Mouse (Mus musculus) liver, postnatal 0 days (tissue): ENCODE data around the gene R3hcc1l. TPM values are rescaled to one million over a fixed set of nuclear protein-coding genes. Genes with fewer than 3 reads are reported as not detected.

Experiments used
- ATAC-seq: fragments of 200-750 bp; cut with Nextera tagmentation; 2 replicates; pipeline ENCODE4 v1.8.0; 2017; ENCODE audit warnings: mild to moderate bottlenecking, moderate library complexity
- DNase-seq: peaks from one replicate; pipeline ENCODE4 v3.0.0-alpha.2; 2016
- H3K27ac ChIP-seq: fragments of 300-500 bp; sonication (generic); 2 replicates; pipeline ENCODE4 v1.5.1; 2014; ENCODE audit warnings: antibody characterized with exemption, moderate library complexity, mild to moderate bottlenecking, low read depth
- H3K27me3 ChIP-seq: fragments of 300-500 bp; sonication (generic); 2 replicates; pipeline ENCODE4 v1.6.1; 2014; ENCODE audit warnings: low read length, control low read depth, mixed read lengths; ENCODE audit not compliant: insufficient read depth
- H3K36me3 ChIP-seq: fragments of 300-500 bp; sonication (generic); replicated peaks from 2 replicates; pipeline ENCODE4 v1.6.1; 2014; ENCODE audit warnings: mild to moderate bottlenecking, control low read depth, low read length, moderate library complexity, mixed read lengths; ENCODE audit not compliant: insufficient read depth
- H3K4me1 ChIP-seq: fragments of 300-500 bp; sonication (generic); 2 replicates; pipeline ENCODE4 v1.6.1; 2014; ENCODE audit warnings: antibody characterized with exemption, mild to moderate bottlenecking, control low read depth; ENCODE audit not compliant: insufficient read depth
- H3K4me2 ChIP-seq: fragments of 300-500 bp; sonication (generic); 2 replicates; pipeline ENCODE4 v1.6.1; 2014; ENCODE audit warnings: low read depth, mild to moderate bottlenecking, low read length, moderate library complexity, mixed read lengths
- H3K4me3 ChIP-seq: fragments of 300-500 bp; sonication (generic); 2 replicates; pipeline ENCODE4 v1.5.1; 2014; ENCODE audit warnings: low read depth, low read length
- H3K9ac ChIP-seq: fragments of 300-500 bp; sonication (generic); replicated peaks from 2 replicates; pipeline ENCODE4 v1.6.1; 2014; ENCODE audit warnings: mild to moderate bottlenecking, moderate library complexity
- H3K9me3 ChIP-seq: fragments of 300-500 bp; sonication (generic); 2 replicates; pipeline ENCODE4 v1.6.1; 2016; ENCODE audit warnings: mild to moderate bottlenecking, control low read depth, low read length, mixed read lengths
- CTCF ChIP-seq: sonication (generic); IDR thresholded peaks from 2 replicates; pipeline ENCODE4 v1.5.1; 2016; ENCODE audit warnings: antibody characterized with exemption, low read depth
- EP300 ChIP-seq: IDR thresholded peaks from 2 replicates; pipeline ENCODE4 v1.6.1; 2016; ENCODE audit warnings: antibody characterized with exemption, low read depth, mild to moderate bottlenecking
- WGBS: fragments of 180-500 bp; shearing (Covaris S2); extraction: QIAGEN DNeasy Blood & Tissue Kit; methylation state at CpG from one replicate; pipeline ENCODE4 v1.1.7; 2014; ENCODE audit not compliant: insufficient replicate concordance; 5-methylcytosine and 5-hydroxymethylcytosine counted together
- polyA plus RNA-seq: library from polyadenylated mRNA; unstranded; fragments of >200 nt; fragmentation: Nextera tagmentation; extraction: Ambion mirVana; gene quantifications from 2 replicates; pipeline ENCODE4 v1.2.1, GENCODE M21; 2015

Gene R3hcc1l
- polyA plus RNA-seq, 1 experiment from 2014 or later = 7.5 TPM

DNA sequence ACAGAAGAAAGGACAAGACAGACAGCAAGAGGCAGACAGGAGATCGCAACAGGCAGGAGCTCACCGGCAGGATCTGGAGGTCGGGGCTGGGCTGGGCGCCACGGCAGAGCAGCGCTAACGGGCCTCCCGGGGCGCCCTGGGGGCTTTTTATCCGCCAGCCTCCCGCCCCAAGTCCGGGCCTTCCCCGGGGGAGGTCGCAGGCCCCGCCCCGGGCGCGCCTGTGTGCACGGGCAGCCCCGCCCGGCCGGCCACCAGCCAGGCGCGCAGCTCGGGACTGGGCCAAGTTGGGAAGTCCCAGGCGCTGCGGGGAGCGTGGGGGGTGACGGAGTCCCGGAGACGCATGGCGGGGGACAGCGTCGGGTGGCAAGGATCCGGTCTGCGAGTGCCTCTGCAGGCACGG lies 94.1 kb downstream of the R3hcc1l start, which contains the start of gene Loxl4:
Gene Loxl4, minus strand, starts transcription at position 160 of the 400 bp plus-strand sequence.
- ATAC-seq = no peak; the same call in 1 of the 2 replicates
- Histone ChIP-seq H3K27me3 (peaks cover 26% of the 10 kb centered on the region), H3K36me3 (no peaks in the 10 kb centered on the region), H3K9ac (no peak within 1 kb of the TSS; the same call in 1 of the 2 replicates), H3K4me1 (peaks cover 5% of the 10 kb centered on the region; the same call in 1 of the 2 replicates), H3K27ac (no peak within 1 kb of the TSS), H3K4me3 (peak within 1 kb of the TSS; percentile 35), H3K4me2 (peak within 1 kb of the TSS; percentile 63), H3K9me3 (no peaks in the 10 kb centered on the region)
- no peak for TF ChIP-seq CTCF
- TF ChIP-seq EP300 = no peak
- peak; percentile 40 for DNase-seq
- 5% methylated on average over 37 of the region's 37 CpGs for WGBS

DNA sequence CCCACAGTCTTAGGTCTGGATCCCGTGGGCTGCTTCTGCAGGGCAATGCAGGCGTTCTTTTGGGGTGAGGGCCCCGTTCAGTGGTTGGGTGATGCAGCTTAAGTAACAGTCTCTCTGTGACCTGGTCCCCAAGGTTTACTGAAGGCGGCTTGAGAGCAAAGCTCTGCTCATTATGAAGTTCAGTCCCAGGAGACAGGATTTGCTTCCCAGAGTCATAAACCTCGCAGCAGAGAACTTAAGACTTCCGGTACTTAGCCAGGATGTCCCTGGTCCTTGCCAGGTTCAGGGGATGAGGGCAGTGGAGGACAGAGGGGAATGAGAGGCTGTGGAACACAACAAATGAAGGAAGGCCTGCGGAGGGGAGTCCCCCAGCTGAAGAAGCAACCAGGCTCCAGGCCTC lies 94.6 kb downstream of the R3hcc1l start:
- H3K4me1 ChIP-seq = peaks cover 5% of the 10 kb centered on the region; the same call in 1 of the 2 replicates
- H3K4me2 ChIP-seq = peak overlapping the region; percentile 63
- H3K36me3 ChIP-seq = no peaks in the 10 kb centered on the region
- H3K27ac ChIP-seq = no peak overlapping the region
- DNase-seq (no peak), ATAC-seq (no peak)
- TF ChIP-seq CTCF = no peak
- no peak for TF ChIP-seq EP300
- no peak overlapping the region for H3K9ac ChIP-seq
- peaks cover 26% of the 10 kb centered on the region for H3K27me3 ChIP-seq
- H3K9me3 ChIP-seq = no peaks in the 10 kb centered on the region
- no peak overlapping the region; the same call in 1 of the 2 replicates for H3K4me3 ChIP-seq
- WGBS = 20% methylated on average over 7 of the region's 7 CpGs

DNA sequence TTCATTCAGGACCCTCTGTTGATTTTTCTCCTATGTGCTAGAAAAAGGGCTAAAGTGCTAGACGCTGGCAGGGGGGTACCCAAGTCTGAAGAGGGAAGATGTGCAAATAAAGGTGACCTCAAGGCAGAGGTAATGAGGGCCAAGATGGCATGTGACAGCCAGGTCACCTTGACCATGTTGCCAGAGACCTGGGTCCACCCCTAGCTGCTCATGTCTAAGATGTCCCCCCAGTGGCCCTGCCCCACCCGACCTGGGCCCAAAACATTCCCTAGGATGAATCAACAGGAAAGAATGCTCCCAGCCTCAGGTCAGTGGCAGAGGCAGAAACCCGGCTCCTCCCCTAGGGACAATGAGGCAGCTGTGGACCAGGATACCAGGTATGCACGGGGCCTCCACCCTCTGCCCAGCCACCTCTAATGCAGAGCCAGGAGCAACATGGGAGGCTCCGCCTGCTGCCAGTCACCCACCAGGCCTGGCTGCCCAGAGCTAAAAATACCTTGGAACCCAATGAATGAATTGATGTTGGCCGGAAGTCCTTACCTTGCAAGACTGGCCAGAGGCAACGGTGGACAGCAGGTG lies 95.2 kb downstream of the R3hcc1l start:
- Histone ChIP-seq H3K27me3 (peaks cover 26% of the 10 kb centered on the region), H3K27ac (no peak overlapping the region), H3K9ac (no peak overlapping the region), H3K4me2 (no peak overlapping the region), H3K36me3 (no peaks in the 10 kb centered on the region), H3K4me3 (no peak overlapping the region), H3K4me1 (peaks cover 5% of the 10 kb centered on the region; the same call in 1 of the 2 replicates), H3K9me3 (no peaks in the 10 kb centered on the region)
- DNase-seq (no peak), ATAC-seq (no peak)
- TF ChIP-seq CTCF (no peak), EP300 (no peak)
- WGBS = 59% methylated on average over 7 of the region's 7 CpGs

DNA sequence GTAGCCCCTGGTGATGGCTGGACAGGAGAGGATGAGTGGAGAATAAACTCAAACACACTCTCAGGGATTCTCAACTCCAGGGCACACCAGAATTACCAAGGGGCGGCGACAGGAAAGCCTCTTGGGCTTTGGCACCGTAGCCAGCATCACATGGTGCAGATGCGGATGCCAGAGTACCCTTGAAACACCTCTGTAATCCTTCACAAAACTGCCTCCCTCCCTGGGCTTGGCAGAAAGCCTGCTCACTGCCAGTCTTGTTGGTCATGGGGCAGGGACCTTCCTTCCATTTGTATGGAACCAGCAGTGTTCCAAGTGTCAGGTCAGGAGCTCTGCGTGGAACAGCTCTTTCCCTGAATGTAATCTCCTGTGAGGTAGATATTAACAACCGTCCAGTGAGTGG lies 109.5 kb downstream of the R3hcc1l start:
- H3K9ac ChIP-seq = no peak overlapping the region
- TF ChIP-seq CTCF = no peak
- TF ChIP-seq EP300 = no peak
- H3K27me3 ChIP-seq = no peaks in the 10 kb centered on the region
- ATAC-seq (no peak), DNase-seq (peak; percentile 12)
- H3K4me3 ChIP-seq = no peak overlapping the region
- no peak overlapping the region for H3K27ac ChIP-seq
- 89% methylated on average over 6 of the region's 6 CpGs for WGBS
- H3K4me1 ChIP-seq = no peaks in the 10 kb centered on the region
- no peaks in the 10 kb centered on the region for H3K36me3 ChIP-seq
- no peaks in the 10 kb centered on the region for H3K9me3 ChIP-seq
- no peak overlapping the region for H3K4me2 ChIP-seq

DNA sequence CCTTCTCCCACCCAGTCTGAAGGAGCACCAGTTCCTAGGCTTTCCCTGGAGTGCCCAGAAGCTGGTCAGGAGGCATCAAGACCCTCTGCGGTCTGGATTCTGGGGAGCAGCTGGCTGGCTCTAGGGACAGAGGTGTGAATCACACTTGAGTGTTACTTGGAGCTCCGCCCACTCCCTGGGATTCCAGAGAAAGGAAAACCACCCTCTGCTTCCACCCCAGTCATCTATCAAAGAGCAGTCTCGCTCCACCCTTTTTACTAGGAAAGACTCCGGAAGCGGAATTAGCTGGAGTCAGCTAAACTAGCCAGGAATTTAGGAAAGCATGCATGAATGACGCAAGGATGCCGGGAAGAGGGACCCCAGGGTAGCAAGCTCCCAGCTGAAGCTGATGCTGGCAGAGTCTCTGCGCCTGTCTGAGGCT lies 113.0 kb downstream of the R3hcc1l start:
- 12% methylated on average over 8 of the region's 8 CpGs for WGBS
- no peak overlapping the region for H3K4me2 ChIP-seq

DNA sequence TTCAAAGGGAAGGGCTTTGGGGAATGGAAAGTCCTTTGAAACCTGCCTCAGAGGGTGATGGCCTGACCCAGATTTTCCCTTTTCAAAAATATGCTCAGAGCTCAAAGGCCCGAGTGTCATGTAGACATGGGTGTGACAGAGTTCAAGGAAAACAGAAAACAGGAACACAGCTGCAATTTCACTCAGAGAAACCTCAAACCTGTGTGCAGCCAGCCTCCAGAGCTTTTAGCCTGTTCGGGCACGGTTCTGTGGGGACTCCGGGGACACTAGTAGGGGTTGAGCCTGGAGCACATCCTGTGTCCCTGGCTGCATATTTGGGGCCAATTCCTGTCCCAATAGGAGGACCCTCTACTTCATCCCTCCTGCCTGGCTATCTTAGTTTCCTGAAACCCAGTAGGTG lies 113.7 kb downstream of the R3hcc1l start:
- Histone ChIP-seq H3K9ac (no peak overlapping the region), H3K27me3 (no peaks in the 10 kb centered on the region), H3K4me2 (no peak overlapping the region), H3K36me3 (no peaks in the 10 kb centered on the region), H3K27ac (no peak overlapping the region), H3K9me3 (no peaks in the 10 kb centered on the region), H3K4me1 (no peaks in the 10 kb centered on the region), H3K4me3 (no peak overlapping the region)
- TF ChIP-seq CTCF (no peak), EP300 (no peak)
- DNase-seq (peak; percentile 7), ATAC-seq (no peak)
- WGBS = 64% methylated on average over 4 of the region's 4 CpGs

More for the DNA sequence above, 113.0 kb downstream of the R3hcc1l start:
- Histone ChIP-seq H3K4me1 (no peaks in the 10 kb centered on the region), H3K36me3 (no peaks in the 10 kb centered on the region), H3K27ac (no peak overlapping the region), H3K4me3 (no peak overlapping the region), H3K9me3 (no peaks in the 10 kb centered on the region), H3K9ac (no peak overlapping the region), H3K27me3 (no peaks in the 10 kb centered on the region)
- peak; percentile 18 for DNase-seq
- TF ChIP-seq EP300 (no peak), CTCF (no peak)
- peak; percentile 40 for ATAC-seq
